Mouse (Mus musculus): ENCODE results near the gene Fbxo8.

- TF ChIP-seq CTCF (IDR thresholded peaks at IDR 0.05; ENCODE audit: low read depth, low read length): no peak
- TF ChIP-seq POLR2AphosphoS5 (IDR thresholded peaks at IDR 0.05; ENCODE audit: insufficient replicate concordance, low read depth, low read length): no peak
- TF ChIP-seq GATA1 (IDR thresholded peaks at IDR 0.05; ENCODE audit: borderline replicate concordance, low read length): no peak
- TF ChIP-seq TAL1 (conservative IDR thresholded peaks at IDR 0.05; ENCODE audit: low read depth, low read length): no peak
Observed at GRCm38 (mm10) chr8:56582841-56583240, 32.0 kb downstream of the Fbxo8 start.

Measured in G1E (cell line).